Mouse (Mus musculus): ENCODE measurements around the gene Eif4ebp2. TPM values are rescaled to one million over a fixed set of nuclear protein-coding genes. Genes with fewer than 3 reads are reported as not detected.

The Eif4ebp2 gene
- polyA plus RNA-seq, 1 experiment from 2014 or later = 37.4 TPM

DNA sequence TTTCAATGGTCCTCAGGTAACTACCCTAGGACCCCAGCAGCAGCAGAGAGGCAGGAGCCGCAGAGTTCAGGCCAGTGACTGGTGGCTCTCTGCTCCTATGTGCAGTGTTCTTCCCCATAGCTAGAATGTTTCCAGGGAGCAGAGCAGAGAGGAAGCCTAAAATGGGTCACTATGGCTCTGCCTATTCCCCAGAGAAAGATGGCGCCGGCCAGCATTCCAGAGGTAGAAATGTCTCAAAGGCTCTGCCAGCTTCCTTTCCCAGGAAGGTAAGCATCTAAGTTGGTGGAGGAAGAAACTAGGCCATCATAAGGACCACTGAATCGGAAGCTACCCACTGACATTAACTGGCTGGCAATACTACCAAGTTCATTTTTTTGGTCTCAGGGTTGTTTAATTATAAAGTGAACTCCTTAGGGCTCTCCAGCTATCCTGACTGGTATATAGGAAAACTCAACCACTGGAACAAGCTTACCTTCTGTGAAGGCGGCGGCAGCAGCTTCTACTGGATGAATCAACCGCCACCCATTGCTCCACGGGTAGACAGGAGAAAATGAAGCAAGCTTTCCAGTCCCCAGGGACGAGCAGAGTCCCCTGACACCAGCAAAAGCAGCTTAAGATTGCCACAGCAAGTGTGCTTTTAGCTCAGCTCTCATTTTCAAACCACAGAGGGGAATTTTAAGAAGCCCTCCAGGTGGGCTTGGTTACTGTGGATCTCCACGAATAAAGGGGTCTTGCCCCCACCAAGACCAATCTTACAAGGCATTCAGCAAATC, 4.7 kb downstream of the Eif4ebp2 start:
- 84% methylated on average over 10 of the region's 10 CpGs for WGBS
- ATAC-seq (ENCODE audit: low FRiP score) = no peak
- Histone ChIP-seq H3K4me3 (replicated peaks; ENCODE audit: low read length) (no peak overlapping the region), H3K4me2 (replicated peaks) (no peak overlapping the region), H3K9ac (no peak overlapping the region), H3K9me3 (ENCODE audit: control insufficient read depth, low read length) (no peaks in the 10 kb centered on the region), H3K36me3 (replicated peaks; ENCODE audit: control insufficient read depth, insufficient read depth) (peaks cover 4% of the 10 kb centered on the region; the same call in 1 of the 2 replicates), H3K27me3 (ENCODE audit: control insufficient read depth, insufficient read depth, low read length) (no peaks in the 10 kb centered on the region), H3K4me1 (replicated peaks; ENCODE audit: control insufficient read depth, insufficient read depth, low read length) (peaks cover 44% of the 10 kb centered on the region), H3K27ac (peak overlapping the region; percentile 16; the same call in 1 of the 2 replicates)
- no peak for DNase-seq (ENCODE audit: low spot score)

GRCm38 (mm10) chr10:61445016-61445415, 7.4 kb downstream of the Eif4ebp2 start:
- ATAC-seq (ENCODE audit: low FRiP score) (no peak), DNase-seq (ENCODE audit: low spot score) (no peak)
- Histone ChIP-seq H3K27ac (no peak overlapping the region), H3K9me3 (ENCODE audit: control insufficient read depth, low read length) (no peaks in the 10 kb centered on the region), H3K4me2 (replicated peaks) (no peak overlapping the region), H3K4me1 (replicated peaks; ENCODE audit: control insufficient read depth, insufficient read depth, low read length) (peaks cover 28% of the 10 kb centered on the region; the same call in 1 of the 2 replicates), H3K36me3 (replicated peaks; ENCODE audit: control insufficient read depth, insufficient read depth) (peaks cover 4% of the 10 kb centered on the region; the same call in 1 of the 2 replicates), H3K4me3 (replicated peaks; ENCODE audit: low read length) (no peak overlapping the region), H3K9ac (no peak overlapping the region), H3K27me3 (ENCODE audit: control insufficient read depth, insufficient read depth, low read length) (no peaks in the 10 kb centered on the region)
- 89% methylated on average over 3 of the region's 3 CpGs for WGBS

GRCm38 (mm10) chr10:61443876-61444275, 8.6 kb downstream of the Eif4ebp2 start:
- Histone ChIP-seq H3K9ac (no peak overlapping the region), H3K4me2 (replicated peaks) (no peak overlapping the region), H3K27ac (no peak overlapping the region), H3K36me3 (replicated peaks; ENCODE audit: control insufficient read depth, insufficient read depth) (no peaks in the 10 kb centered on the region), H3K9me3 (ENCODE audit: control insufficient read depth, low read length) (no peaks in the 10 kb centered on the region), H3K4me3 (replicated peaks; ENCODE audit: low read length) (no peak overlapping the region), H3K4me1 (replicated peaks; ENCODE audit: control insufficient read depth, insufficient read depth, low read length) (peaks cover 20% of the 10 kb centered on the region; the same call in 1 of the 2 replicates), H3K27me3 (ENCODE audit: control insufficient read depth, insufficient read depth, low read length) (no peaks in the 10 kb centered on the region)
- 80% methylated on average over 1 of the region's 1 CpGs for WGBS
- DNase-seq (ENCODE audit: low spot score) (no peak), ATAC-seq (ENCODE audit: low FRiP score) (no peak)

GRCm38 (mm10) chr10:61443456-61443855, 9.0 kb downstream of the Eif4ebp2 start:
- ATAC-seq (ENCODE audit: low FRiP score) (no peak), DNase-seq (ENCODE audit: low spot score) (no peak)
- no peaks in the 10 kb centered on the region for H3K36me3 ChIP-seq (replicated peaks; ENCODE audit: control insufficient read depth, insufficient read depth)
- H3K9me3 ChIP-seq (ENCODE audit: control insufficient read depth, low read length) = no peaks in the 10 kb centered on the region
- no peak overlapping the region; the same call in 1 of the 2 replicates for H3K27ac ChIP-seq
- H3K4me2 ChIP-seq (replicated peaks) = no peak overlapping the region
- H3K27me3 ChIP-seq (ENCODE audit: control insufficient read depth, insufficient read depth, low read length) = no peaks in the 10 kb centered on the region
- no peak overlapping the region for H3K9ac ChIP-seq
- H3K4me3 ChIP-seq (replicated peaks; ENCODE audit: low read length) = no peak overlapping the region
- WGBS = 65% methylated on average over 6 of the region's 6 CpGs
- H3K4me1 ChIP-seq (replicated peaks; ENCODE audit: control insufficient read depth, insufficient read depth, low read length) = peaks cover 20% of the 10 kb centered on the region; the same call in 1 of the 2 replicates

DNA sequence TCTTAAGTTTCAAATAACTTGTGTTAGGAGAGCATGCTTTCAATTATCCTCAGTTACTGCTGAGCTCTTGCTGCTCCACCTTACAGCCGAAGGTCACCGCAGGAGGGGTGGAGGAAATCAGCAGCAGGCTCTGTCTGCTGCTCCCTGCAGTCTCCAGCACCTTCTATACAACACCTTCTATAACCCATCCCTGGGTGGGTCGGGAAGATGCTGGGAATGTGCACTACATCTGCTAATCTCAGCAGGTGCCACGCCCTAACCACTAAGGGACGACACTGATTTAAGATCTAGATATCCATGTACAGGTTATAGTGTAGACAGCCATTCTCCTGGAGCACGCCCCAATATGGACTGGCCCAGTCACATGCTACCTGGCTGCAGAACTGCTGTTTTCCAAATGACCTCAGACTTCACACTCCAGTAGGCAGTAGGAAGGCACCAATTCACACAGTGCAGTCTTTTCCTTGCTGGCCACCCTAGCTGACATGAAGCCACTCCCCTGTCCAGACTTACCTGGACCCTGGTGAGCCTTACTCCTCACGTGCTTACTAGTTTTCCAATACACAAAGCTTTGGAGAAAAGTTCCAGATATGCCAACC, 12.2 kb downstream of the Eif4ebp2 start:
- Histone ChIP-seq H3K4me2 (replicated peaks) (no peak overlapping the region), H3K4me3 (replicated peaks; ENCODE audit: low read length) (no peak overlapping the region), H3K27ac (no peak overlapping the region), H3K27me3 (ENCODE audit: control insufficient read depth, insufficient read depth, low read length) (no peaks in the 10 kb centered on the region), H3K9me3 (ENCODE audit: control insufficient read depth, low read length) (no peaks in the 10 kb centered on the region), H3K36me3 (replicated peaks; ENCODE audit: control insufficient read depth, insufficient read depth) (no peaks in the 10 kb centered on the region), H3K9ac (no peak overlapping the region), H3K4me1 (replicated peaks; ENCODE audit: control insufficient read depth, insufficient read depth, low read length) (peaks cover 14% of the 10 kb centered on the region; the same call in 1 of the 2 replicates)
- no peak for DNase-seq (ENCODE audit: low spot score)
- ATAC-seq (ENCODE audit: low FRiP score) = no peak
- WGBS = 92% methylated on average over 7 of the region's 7 CpGs

DNA sequence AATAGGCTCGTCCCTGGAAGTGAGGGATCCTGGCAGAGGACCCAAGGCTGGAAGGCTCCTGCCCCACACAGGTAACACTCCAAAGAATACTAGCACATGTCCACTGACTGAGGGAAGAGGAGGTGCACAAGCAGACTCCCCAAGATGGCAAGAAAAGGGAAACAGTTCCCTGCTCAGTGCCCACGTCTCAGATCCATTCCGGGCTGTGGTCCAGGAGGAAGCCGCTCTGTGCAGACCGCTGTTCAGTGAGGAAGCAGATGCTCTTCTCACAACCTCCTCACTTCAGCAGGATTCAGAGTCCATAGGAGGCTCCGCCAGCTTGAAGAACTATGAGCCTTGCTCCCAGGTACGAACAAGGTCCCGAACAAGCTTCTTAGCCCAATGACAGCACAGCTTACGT, 21.1 kb downstream of the Eif4ebp2 start:
- WGBS = 93% methylated on average over 9 of the region's 9 CpGs

DNA sequence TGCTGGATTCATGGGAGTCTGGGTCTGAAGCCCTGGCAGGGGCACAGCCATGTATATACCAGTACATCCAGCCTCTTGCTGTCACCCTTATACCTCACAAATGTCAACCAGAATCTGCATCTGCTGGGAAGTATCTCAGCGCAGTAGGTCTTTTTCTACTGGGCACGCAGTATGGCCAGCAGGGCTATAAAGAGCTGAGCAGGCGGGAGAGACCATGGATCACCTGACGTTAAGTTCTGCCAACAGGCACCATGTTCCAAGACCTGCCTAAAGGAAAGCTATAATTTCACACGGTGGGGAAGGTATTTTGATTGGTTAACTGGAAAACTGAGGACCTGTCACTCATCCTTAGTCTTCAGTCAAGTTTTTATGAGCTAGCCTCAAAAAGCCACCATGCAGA, 23.4 kb downstream of the Eif4ebp2 start:
- Histone ChIP-seq H3K9me3 (ENCODE audit: control insufficient read depth, low read length) (no peaks in the 10 kb centered on the region), H3K27me3 (ENCODE audit: control insufficient read depth, insufficient read depth, low read length) (no peaks in the 10 kb centered on the region), H3K4me1 (replicated peaks; ENCODE audit: control insufficient read depth, insufficient read depth, low read length) (no peaks in the 10 kb centered on the region), H3K36me3 (replicated peaks; ENCODE audit: control insufficient read depth, insufficient read depth) (peaks cover 50% of the 10 kb centered on the region), H3K4me2 (replicated peaks) (no peak overlapping the region), H3K4me3 (replicated peaks; ENCODE audit: low read length) (no peak overlapping the region), H3K27ac (no peak overlapping the region), H3K9ac (no peak overlapping the region)
- WGBS = 92% methylated on average over 5 of the region's 5 CpGs
- no peak for DNase-seq (ENCODE audit: low spot score)
- ATAC-seq (ENCODE audit: low FRiP score) = no peak

More for the DNA sequence above, 21.1 kb downstream of the Eif4ebp2 start:
- Histone ChIP-seq H3K4me3 (replicated peaks; ENCODE audit: low read length) (no peak overlapping the region), H3K9me3 (ENCODE audit: control insufficient read depth, low read length) (no peaks in the 10 kb centered on the region), H3K36me3 (replicated peaks; ENCODE audit: control insufficient read depth, insufficient read depth) (peaks cover 60% of the 10 kb centered on the region), H3K4me1 (replicated peaks; ENCODE audit: control insufficient read depth, insufficient read depth, low read length) (no peaks in the 10 kb centered on the region), H3K9ac (no peak overlapping the region), H3K27me3 (ENCODE audit: control insufficient read depth, insufficient read depth, low read length) (no peaks in the 10 kb centered on the region), H3K4me2 (replicated peaks) (no peak overlapping the region), H3K27ac (no peak overlapping the region)
- ATAC-seq (ENCODE audit: low FRiP score) = no peak
- no peak for DNase-seq (ENCODE audit: low spot score)

GRCm38 (mm10) chr10:61428416-61428815, 24.0 kb downstream of the Eif4ebp2 start:
- peaks cover 43% of the 10 kb centered on the region for H3K36me3 ChIP-seq (replicated peaks; ENCODE audit: control insufficient read depth, insufficient read depth)
- no peaks in the 10 kb centered on the region for H3K4me1 ChIP-seq (replicated peaks; ENCODE audit: control insufficient read depth, insufficient read depth, low read length)
- no peak overlapping the region for H3K27ac ChIP-seq
- no peak overlapping the region for H3K4me2 ChIP-seq (replicated peaks)
- no peaks in the 10 kb centered on the region for H3K27me3 ChIP-seq (ENCODE audit: control insufficient read depth, insufficient read depth, low read length)
- no peaks in the 10 kb centered on the region for H3K9me3 ChIP-seq (ENCODE audit: control insufficient read depth, low read length)
- no peak overlapping the region for H3K4me3 ChIP-seq (replicated peaks; ENCODE audit: low read length)
- H3K9ac ChIP-seq = no peak overlapping the region
- DNase-seq (ENCODE audit: low spot score) = no peak
- ATAC-seq (ENCODE audit: low FRiP score) = peak; percentile 29; the same call in 1 of the 2 replicates
- WGBS = 47% methylated on average over 4 of the region's 4 CpGs

DNA sequence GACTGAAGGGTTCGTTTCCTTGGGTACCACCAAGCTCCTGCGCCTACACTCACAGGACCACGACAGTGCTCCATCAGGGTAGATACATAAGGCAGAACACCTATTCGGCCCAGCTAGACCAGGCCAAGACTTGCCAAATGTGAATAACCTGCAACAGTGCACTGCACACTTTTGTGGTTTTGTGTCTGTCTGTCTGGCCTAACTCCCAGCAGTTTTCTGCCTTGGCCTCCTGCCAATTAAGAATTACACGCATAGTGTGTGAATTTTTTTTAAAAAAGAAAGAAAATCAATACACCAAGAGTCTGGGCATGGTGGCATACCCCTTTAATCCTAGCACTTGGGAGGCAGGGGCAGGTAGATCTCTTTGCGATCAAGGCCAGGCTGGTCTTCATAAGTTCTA, 24.5 kb downstream of the Eif4ebp2 start:
- H3K9me3 ChIP-seq (ENCODE audit: control insufficient read depth, low read length) = no peaks in the 10 kb centered on the region
- no peak overlapping the region for H3K4me3 ChIP-seq (replicated peaks; ENCODE audit: low read length)
- H3K4me2 ChIP-seq (replicated peaks) = no peak overlapping the region
- H3K9ac ChIP-seq = no peak overlapping the region
- 87% methylated on average over 6 of the region's 6 CpGs for WGBS
- ATAC-seq (ENCODE audit: low FRiP score) (no peak), DNase-seq (ENCODE audit: low spot score) (no peak)
- no peak overlapping the region for H3K27ac ChIP-seq
- no peaks in the 10 kb centered on the region for H3K27me3 ChIP-seq (ENCODE audit: control insufficient read depth, insufficient read depth, low read length)
- H3K4me1 ChIP-seq (replicated peaks; ENCODE audit: control insufficient read depth, insufficient read depth, low read length) = no peaks in the 10 kb centered on the region
- H3K36me3 ChIP-seq (replicated peaks; ENCODE audit: control insufficient read depth, insufficient read depth) = peaks cover 39% of the 10 kb centered on the region
